Comparison of ENCODE assay signal across 9 mouse cellular contexts in genomic region chr1:42695578-42695915, GRCm38 (mm10). TPM values are rescaled to one million over a fixed set of nuclear protein-coding genes. Genes with fewer than 3 reads are reported as not detected.
DNase-seq lines count a peak whose midpoint lies in the region; ATAC-seq and TF ChIP-seq lines count a peak whose summit lies in the region.
"Had no signal": no experiment of that assay in that cellular context is flagged by ENCODE, and none has a peak within 500 bp of the region (broad histone marks: within the 10 kb centered on the region; RNA-seq: fewer than 3 reads in every experiment).

TSS of gene Pou3f3 (plus strand) at chr1:42695768.

- H3K4me1 ChIP-seq in ES-Bruce4 (ENCODE audit: control insufficient read depth, insufficient read depth, low read length): no peaks in the 10 kb centered on the region
- 0 out of 2 replicates have a peak, but pooled peaks cover 6% of the 10 kb centered on the region for H3K4me1 ChIP-seq in cerebellum, adult 2 months (ENCODE audit: control insufficient read depth, insufficient read depth, low read length)
- no peaks in the 10 kb centered on the region for H3K4me1 ChIP-seq in forebrain, embryonic 16.5 days (replicated peaks; ENCODE audit: control insufficient read depth, insufficient read depth, low read length)
- H3K4me1 ChIP-seq in intestine, embryonic 15.5 days (replicated peaks): peaks cover 46% of the 10 kb centered on the region
- H3K4me1 ChIP-seq in stomach, postnatal 0 days (replicated peaks; ENCODE audit: control insufficient read depth, insufficient read depth): no peaks in the 10 kb centered on the region; the same call in 1 of the 2 replicates

- no peak for TF ChIP-seq EP300 in ES-Bruce4 (IDR thresholded peaks at IDR 0.05; ENCODE audit: insufficient read depth, low read depth, low read length)
- no peak for TF ChIP-seq EP300 in stomach, postnatal 0 days (optimal IDR thresholded peaks at IDR 0.05)

- H3K9ac ChIP-seq in ES-Bruce4 (ENCODE audit: low read depth, poor library complexity, severe bottlenecking): peak within 1 kb of the TSS; percentile 71
- peak within 1 kb of the TSS; percentile 98 for H3K9ac ChIP-seq in forebrain, embryonic 16.5 days (replicated peaks; ENCODE audit: low read depth, low read length)
- H3K9ac ChIP-seq in intestine, embryonic 15.5 days: no peak within 1 kb of the TSS
- H3K9ac ChIP-seq in stomach, postnatal 0 days (ENCODE audit: low read length): no peak within 1 kb of the TSS

- peaks cover 50% of the 10 kb centered on the region for H3K27me3 ChIP-seq in ES-Bruce4 (ENCODE audit: control insufficient read depth, insufficient read depth, low read length, poor library complexity, severe bottlenecking)
- H3K27me3 ChIP-seq in cerebellum, adult 2 months (ENCODE audit: control insufficient read depth, insufficient read depth, low read length): peaks cover 28% of the 10 kb centered on the region
- no peaks in the 10 kb centered on the region for H3K27me3 ChIP-seq in forebrain, embryonic 16.5 days (replicated peaks; ENCODE audit: control insufficient read depth, insufficient read depth, low read length)
- peaks cover 76% of the 10 kb centered on the region for H3K27me3 ChIP-seq in intestine, embryonic 15.5 days (replicated peaks)
- H3K27me3 ChIP-seq in stomach, postnatal 0 days (ENCODE audit: control insufficient read depth, insufficient read depth, low read length): peaks cover 41% of the 10 kb centered on the region

- no peak for TF ChIP-seq POLR2A in ES-Bruce4 (IDR thresholded peaks at IDR 0.05; ENCODE audit: insufficient read depth, low read length)
- TF ChIP-seq POLR2A in cerebellum, adult 2 months (IDR thresholded peaks at IDR 0.05; ENCODE audit: borderline replicate concordance, insufficient read depth, low read length): peak; percentile 39; the same call in 1 of the 2 replicates

- WGBS in cerebellum, adult 2 months: 1% methylated on average over 21 of the region's 21 CpGs
- WGBS in forebrain, embryonic 16.5 days: 0% methylated on average over 21 of the region's 21 CpGs
- 2% methylated on average over 21 of the region's 21 CpGs for WGBS in intestine, embryonic 15.5 days
- under 1% methylated on average over 21 of the region's 21 CpGs for WGBS in stomach, postnatal 0 days

- peak; percentile 87 for ATAC-seq in forebrain, embryonic 16.5 days
- peak; percentile 75 for ATAC-seq in intestine, embryonic 15.5 days
- ATAC-seq in stomach, postnatal 0 days (ENCODE audit: low FRiP score, low TSS enrichment): peak; percentile 43; the same call in 1 of the 2 replicates
- no peak for ATAC-seq in megakaryocyte progenitor cell, adult 5-6 weeks (replicated peaks; ENCODE audit: poor library complexity)

- no peaks in the 10 kb centered on the region for H3K9me3 ChIP-seq in ES-Bruce4 (replicated peaks; ENCODE audit: control insufficient read depth, insufficient read depth, low read length, poor library complexity, severe bottlenecking)
- no peaks in the 10 kb centered on the region for H3K9me3 ChIP-seq in forebrain, embryonic 16.5 days (ENCODE audit: control insufficient read depth, low read length)
- H3K9me3 ChIP-seq in intestine, embryonic 15.5 days: no peaks in the 10 kb centered on the region
- H3K9me3 ChIP-seq in stomach, postnatal 0 days (ENCODE audit: control insufficient read depth, low read length): no peaks in the 10 kb centered on the region

- peak; percentile 66 to 80 for DNase-seq in cerebellum, adult 2 months
- DNase-seq in left cerebral cortex, adult 8-10 months (ENCODE audit: low spot score in 2 of 2): peak; percentile 96 to 99
- peak; percentile 56 to 82 for DNase-seq in lung, postnatal 4 days
- no peak for DNase-seq in stomach, postnatal 0 days (ENCODE audit: low spot score)

- peak within 1 kb of the TSS; percentile 64 for H3K4me3 ChIP-seq in ES-Bruce4 (ENCODE audit: low read depth, low read length)
- H3K4me3 ChIP-seq in cerebellum, adult 2 months (replicated peaks; ENCODE audit: insufficient read depth, low read depth, low read length): peak within 1 kb of the TSS; percentile 53
- peak within 1 kb of the TSS; percentile 86 for H3K4me3 ChIP-seq in forebrain, embryonic 16.5 days (replicated peaks; ENCODE audit: low read length)
- H3K4me3 ChIP-seq in intestine, embryonic 15.5 days (replicated peaks): peak within 1 kb of the TSS; percentile 40
- peak within 1 kb of the TSS; percentile 34 for H3K4me3 ChIP-seq in stomach, postnatal 0 days (ENCODE audit: low read depth, low read length)

- TF ChIP-seq CTCF in ES-Bruce4 (IDR thresholded peaks at IDR 0.05; ENCODE audit: low read depth, low read length): no peak
- TF ChIP-seq CTCF in cerebellum, adult 2 months (IDR thresholded peaks at IDR 0.05; ENCODE audit: borderline replicate concordance, insufficient read depth, low read depth, low read length): no peak
- TF ChIP-seq CTCF in stomach, postnatal 0 days (IDR thresholded peaks at IDR 0.05; ENCODE audit: low read depth): no peak

- H3K36me3 ChIP-seq in ES-Bruce4 (ENCODE audit: control insufficient read depth, insufficient read depth, low read length, poor library complexity, severe bottlenecking): no peaks in the 10 kb centered on the region
- no peaks in the 10 kb centered on the region for H3K36me3 ChIP-seq in forebrain, embryonic 16.5 days (ENCODE audit: control insufficient read depth, insufficient read depth)
- no peaks in the 10 kb centered on the region for H3K36me3 ChIP-seq in intestine, embryonic 15.5 days
- no peaks in the 10 kb centered on the region for H3K36me3 ChIP-seq in stomach, postnatal 0 days (ENCODE audit: control insufficient read depth, insufficient read depth, low read length)

- peak within 1 kb of the TSS; percentile 59 for H3K4me2 ChIP-seq in forebrain, embryonic 16.5 days (ENCODE audit: low read length)
- peak within 1 kb of the TSS; percentile 85 for H3K4me2 ChIP-seq in intestine, embryonic 15.5 days (replicated peaks)
- peak within 1 kb of the TSS; percentile 52 for H3K4me2 ChIP-seq in stomach, postnatal 0 days (replicated peaks; ENCODE audit: low read depth)

- no peak within 1 kb of the TSS for H3K27ac ChIP-seq in ES-Bruce4 (ENCODE audit: insufficient read depth, low read length)
- peak within 1 kb of the TSS; percentile 36; the same call in 1 of the 2 replicates for H3K27ac ChIP-seq in cerebellum, adult 2 months (ENCODE audit: insufficient read depth, low read length)
- H3K27ac ChIP-seq in forebrain, embryonic 16.5 days (ENCODE audit: low read length): peak within 1 kb of the TSS; percentile 99
- H3K27ac ChIP-seq in intestine, embryonic 15.5 days: no peak within 1 kb of the TSS
- H3K27ac ChIP-seq in stomach, postnatal 0 days (replicated peaks): no peak within 1 kb of the TSS

RNA-seq across cellular contexts. Expression of gene Pou3f3, which starts in this region (rescaled TPM):
- 0.18 TPM in 2 replicates for polyA plus RNA-seq in ES-Bruce4 (2011; ENCODE audit: insufficient read depth, insufficient read length, low read depth, missing spikeins)
- 14.1 and 15.9 TPM in 2 replicates for polyA plus RNA-seq in cerebellum, adult 2 months (2012; rRNA removed)
- polyA plus RNA-seq in forebrain, embryonic 16.5 days (2015; fragmentation: Nextera tagmentation; extraction: Ambion mirVana): 41.0 and 56.6 TPM in 2 replicates
- 0.33 and 0.35 TPM in 2 replicates for polyA plus RNA-seq in intestine, embryonic 15.5 days (2015; fragmentation: Nextera tagmentation; extraction: Ambion mirVana)
- total RNA-seq in left cerebral cortex, adult 8-10 months (2022): 10 to 100 TPM; 47.4 to 53.3 (median 51.4) TPM
- 0.02 TPM in 1 of 2 replicates, not detected in the other for polyA plus RNA-seq in stomach, postnatal 0 days (2015; fragmentation: Nextera tagmentation; extraction: Ambion mirVana)
- not detected in 2 replicates for total RNA-seq in megakaryocyte progenitor cell, adult 5-6 weeks (2015)
- total RNA-seq in megakaryocyte progenitor cell, adult 5-6 weeks (2017): not detected in 2 replicates
- total RNA-seq: neutrophil, adult 5-6 weeks had no signal

Comparison
In these comparisons a context has a peak if more than half of its experiments do, and no peak if none do; other contexts are left out.
1. RNA of gene Pou3f3 (total RNA-seq): 47.4 to 53.3 TPM in left cerebral cortex, adult 8-10 months; not detected in megakaryocyte progenitor cell, adult 5-6 weeks; every median in the first group is over 10 times any median in the second.
2. RNA of gene Pou3f3 (polyA plus RNA-seq): 41.0 to 56.6 TPM in forebrain, embryonic 16.5 days and 14.1 to 15.9 TPM in cerebellum, adult 2 months; 0.33 to 0.35 TPM in intestine, embryonic 15.5 days, 0.18 TPM in ES-Bruce4 and 0.02 TPM in stomach, postnatal 0 days; every median in the first group is over 10 times any median in the second.
3. Peak in ATAC-seq, H3K4me3 ChIP-seq and H3K4me2 ChIP-seq in intestine, embryonic 15.5 days; RNA of the gene not detected or under 1 TPM.
4. Peak in ATAC-seq, H3K4me3 ChIP-seq and H3K4me2 ChIP-seq in stomach, postnatal 0 days; RNA of the gene not detected or under 1 TPM.
5. H3K27ac ChIP-seq: peak in cerebellum, adult 2 months (single experiment) and forebrain, embryonic 16.5 days (single experiment); none in ES-Bruce4 (single experiment), intestine, embryonic 15.5 days (single experiment) and stomach, postnatal 0 days (single experiment).
6. H3K4me3 ChIP-seq: peak in every context shown above with its lines; median percentile 86 in forebrain, embryonic 16.5 days; 64 in ES-Bruce4; 53 in cerebellum, adult 2 months; 40 in intestine, embryonic 15.5 days; 34 in stomach, postnatal 0 days.
7. H3K9ac ChIP-seq: peak in ES-Bruce4 (single experiment) and forebrain, embryonic 16.5 days (single experiment); none in intestine, embryonic 15.5 days (single experiment) and stomach, postnatal 0 days (single experiment).
8. Peak in every context shown above with its lines, with median percentiles within 50 percentile points of each other: H3K4me2 ChIP-seq.